Mouse (Mus musculus): ENCODE data around the gene Zic4.
A peak's percentile ranks its signal among the peaks of the same experiment; 100 is the strongest.

Zic4 gene

DNA sequence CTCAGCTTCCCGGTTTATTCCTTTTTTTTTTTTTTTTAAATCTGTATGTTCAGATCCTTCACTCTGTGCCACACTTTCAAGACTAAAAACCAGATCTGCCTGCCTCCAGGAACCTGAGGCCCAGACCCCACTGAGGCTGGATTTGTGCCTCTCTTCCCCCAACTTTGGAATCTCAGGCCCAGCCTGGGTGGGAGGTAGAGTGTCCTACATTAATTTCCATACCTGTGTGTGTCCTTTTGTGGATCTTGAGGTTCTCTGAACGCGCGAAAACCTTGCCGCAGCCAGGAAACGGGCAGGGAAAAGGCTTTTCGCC lies 1.6 kb downstream of the Zic4 start:
- no peak for DNase-seq

- peak; percentile 76 to 85 for DNase-seq
Observed at GRCm38 (mm10) chr9:91364127-91364970, 2.1 kb downstream of the Zic4 start.

DNA sequence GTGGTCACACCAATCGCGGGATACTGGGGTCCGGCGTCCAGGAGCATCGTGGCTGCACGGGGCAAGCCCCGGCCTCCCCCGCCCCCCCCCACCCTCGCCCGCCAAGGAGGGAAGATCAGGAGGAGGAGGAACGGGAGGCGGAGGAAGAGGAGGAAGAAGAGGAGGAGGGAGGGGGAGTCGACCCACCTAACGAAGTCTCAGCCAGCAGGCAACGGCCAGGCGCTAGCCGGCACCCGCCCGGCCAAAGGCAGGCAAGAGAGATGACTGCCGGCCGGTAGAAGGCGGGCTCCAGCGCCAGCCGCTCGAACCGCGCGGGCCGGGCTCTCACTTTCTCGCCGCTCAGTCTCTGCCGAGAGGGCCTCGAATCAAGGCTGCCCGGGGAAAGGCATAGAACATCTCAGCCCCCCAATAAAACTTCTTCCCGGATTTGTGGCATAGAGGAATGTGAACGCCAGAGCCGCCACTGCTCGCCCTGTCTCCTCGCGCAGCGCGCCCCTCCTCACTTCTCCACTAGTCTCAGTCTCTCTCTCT lies 2.8 kb downstream of the Zic4 start:
- peak; percentile 79 to 83 for DNase-seq

- peak; percentile 92 to 96 for DNase-seq
Observed at GRCm38 (mm10) chr9:91365664-91366063, 3.5 kb downstream of the Zic4 start, which contains the start of gene Zic1. Zic1 (minus strand) TSS chr9:91365810.

- DNase-seq, result peak; percentile 57 to 73
Observed at GRCm38 (mm10) chr9:91366226-91366998, 4.2 kb downstream of the Zic4 start.

- DNase-seq, result peak; percentile 61 to 65
Observed at GRCm38 (mm10) chr9:91366999-91367811, 5.0 kb downstream of the Zic4 start.

- DNase-seq, result peak; percentile 68 to 71
Observed at GRCm38 (mm10) chr9:91368150-91368549, 5.9 kb downstream of the Zic4 start.

DNA sequence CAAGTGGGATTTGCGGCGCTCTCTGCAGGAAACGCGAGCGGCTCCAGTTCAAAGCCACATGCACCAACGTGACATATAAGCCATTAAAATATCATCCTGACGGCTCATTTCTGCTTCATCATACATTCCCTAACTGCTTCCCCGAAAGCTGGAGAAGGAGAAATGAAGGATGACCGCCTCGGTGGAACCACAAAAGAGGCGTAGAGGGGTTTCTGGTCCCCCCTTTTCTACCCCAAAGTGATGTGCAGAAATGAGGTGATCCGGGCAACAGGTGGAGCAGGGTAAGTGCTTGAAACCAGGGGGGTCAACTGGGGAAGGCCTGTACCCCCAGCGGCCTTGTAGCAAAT lies 6.7 kb downstream of the Zic4 start:
- DNase-seq, result no peak

- DNase-seq, result peak; percentile 68 to 72
Observed at GRCm38 (mm10) chr9:91369293-91369991, 7.2 kb downstream of the Zic4 start.

- DNase-seq, result peak; percentile 55 to 73
Observed at GRCm38 (mm10) chr9:91370191-91370708, 8.0 kb downstream of the Zic4 start.

GRCm38 (mm10) chr9:91371011-91371410 lies 8.8 kb downstream of the Zic4 start:
- DNase-seq, result peak in 1 of 2 experiments; percentile 46

- peak; percentile 16 to 32 for DNase-seq
Observed at GRCm38 (mm10) chr9:91371608-91372007, 9.4 kb downstream of the Zic4 start.

- peak; percentile 39 to 41 for DNase-seq
Observed at GRCm38 (mm10) chr9:91373811-91374575, 11.8 kb downstream of the Zic4 start.

GRCm38 (mm10) chr9:91374665-91375064 lies 12.5 kb downstream of the Zic4 start:
- peak; percentile 15 to 21 for DNase-seq

- peak; percentile 72 to 73 for DNase-seq
Observed at GRCm38 (mm10) chr9:91377036-91377872, 15.0 kb downstream of the Zic4 start.

DNA sequence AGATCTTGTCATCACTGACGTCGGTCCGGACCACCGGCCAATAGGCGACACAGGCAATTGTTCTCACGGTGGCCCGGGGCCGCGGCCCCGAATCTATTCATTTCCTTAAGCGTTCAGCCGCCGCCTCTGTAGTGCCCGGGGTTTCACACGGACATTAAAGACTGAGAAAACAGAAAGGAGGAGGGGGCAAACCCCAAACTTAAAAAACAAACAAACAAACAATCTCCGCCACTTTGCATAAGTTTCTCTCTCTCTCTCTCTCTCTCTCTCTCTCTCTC lies 15.6 kb downstream of the Zic4 start:
- peak; percentile 79 to 86 for DNase-seq

DNA sequence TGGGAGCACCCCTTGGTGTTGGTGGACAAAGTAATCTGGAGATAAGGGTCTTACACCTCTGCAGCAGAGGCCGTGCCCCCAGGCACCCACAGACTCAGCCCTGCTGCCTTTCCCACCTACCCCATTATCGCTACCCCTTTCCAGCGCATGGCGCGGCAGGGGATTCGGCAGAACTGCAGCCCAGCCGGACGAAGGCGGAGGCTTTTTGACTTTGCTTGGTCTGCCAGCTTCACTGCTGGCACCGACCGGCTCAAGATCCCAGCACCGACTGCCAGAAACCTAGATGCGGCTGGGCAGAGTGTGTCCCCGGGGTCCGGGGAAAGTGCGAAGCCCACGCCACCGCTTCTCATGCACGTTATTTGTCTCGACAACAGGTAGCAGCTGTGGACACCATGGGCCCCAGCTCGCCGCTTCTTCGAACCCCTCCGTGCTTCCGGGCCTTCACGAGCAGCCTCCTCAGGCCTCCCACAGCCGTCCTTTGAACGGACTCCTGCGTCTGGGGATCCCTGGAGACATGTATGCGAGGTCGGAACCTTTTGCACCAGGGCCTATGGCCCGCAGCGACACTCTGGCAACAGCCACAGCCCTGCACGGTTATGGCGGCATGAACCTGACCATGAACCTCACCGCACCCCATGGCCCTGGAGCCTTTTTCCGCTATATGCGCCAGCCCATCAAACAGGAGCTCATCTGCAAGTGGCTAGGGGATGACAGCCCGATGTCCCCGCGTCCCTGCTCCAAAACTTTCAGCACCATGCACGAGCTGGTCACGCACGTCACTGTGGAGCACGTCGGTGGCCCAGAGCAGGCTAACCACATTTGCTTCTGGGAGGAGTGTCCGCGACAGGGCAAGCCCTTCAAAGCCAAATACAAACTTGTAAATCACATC lies 16.4 kb downstream of the Zic4 start:
- peak; percentile 82 to 88 for DNase-seq

- DNase-seq, result no peak
Observed at GRCm38 (mm10) chr9:91379300-91379635, 17.1 kb downstream of the Zic4 start.

DNA sequence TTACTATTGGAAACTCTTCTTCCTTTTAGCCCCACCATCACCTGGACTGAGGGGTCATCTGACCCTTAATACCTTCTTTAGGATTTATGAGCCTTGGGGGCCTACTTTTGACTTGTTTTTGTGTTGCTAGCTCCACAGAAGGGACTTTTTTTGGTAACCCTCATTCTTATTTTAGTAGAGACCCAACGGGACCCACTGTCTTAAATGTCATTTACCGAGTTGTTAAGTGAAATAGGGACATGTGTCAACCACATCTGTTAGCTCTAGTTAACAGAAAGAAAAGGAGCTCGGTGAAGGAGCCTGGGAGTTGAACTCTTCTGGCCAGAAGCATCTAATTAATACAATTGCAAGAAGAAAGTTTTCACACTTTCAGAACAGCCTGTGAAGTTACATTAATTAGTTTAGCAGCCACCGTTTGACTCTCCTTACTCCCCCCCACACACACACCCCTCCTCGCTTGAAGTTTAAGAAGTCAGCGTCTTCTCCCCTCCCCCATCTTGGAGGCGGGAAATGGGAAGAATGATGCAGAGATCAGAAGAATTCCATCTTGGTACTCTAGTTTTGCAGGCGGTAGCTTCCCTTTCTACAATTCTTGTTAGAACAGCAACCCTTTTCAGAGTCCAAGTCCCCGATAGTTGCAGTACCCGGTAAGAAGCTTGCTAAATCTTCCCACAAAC lies 17.7 kb downstream of the Zic4 start:
- DNase-seq, result peak in 1 of 2 experiments; percentile 60
